Mouse (Mus musculus) layer of hippocampus, adult 2 months (tissue): ENCODE results near the gene Rbbp6. TPM values are rescaled to one million over a fixed set of nuclear protein-coding genes. Genes with fewer than 3 reads are reported as not detected.

Experiments used
- DNase-seq, 2 experiments: peaks; one replicate each; pipeline ENCODE4 v3.0.0; 2022; ENCODE audit warnings: low spot score in 2 of 2
- H3K27ac ChIP-seq: fragments of 200-600 bp; 2 replicates; pipeline ENCODE4 v1.8.1; 2022
- H3K4me3 ChIP-seq: fragments of 200-600 bp; 2 replicates; pipeline ENCODE4 v1.8.1; 2022; ENCODE audit warnings: mild to moderate bottlenecking
- CTCF ChIP-seq: fragments of 200-600 bp; conservative IDR thresholded peaks from 2 replicates; pipeline ENCODE4 v1.8.1; 2022; ENCODE audit warnings: antibody characterized with exemption, mild to moderate bottlenecking, moderate library complexity
- long read RNA-seq, 2 experiments: library from polyadenylated mRNA; stranded (forward); transcript quantifications; one replicate each; pipeline ENCODE4 v2.0.0; 2021; ENCODE audit warnings: borderline mapping rate in 2 of 2
- total RNA-seq, 2 experiments: library from RNA; stranded (reverse); gene quantifications; 2 replicates each; pipeline ENCODE4 v1.2.3; 2021

Rbbp6 gene
- 10 to 100 TPM; 70.9 to 78.7 TPM for total RNA-seq
- long read RNA-seq, experiment 1, full-length matches to known transcripts = 27 of 38 reads
- long read RNA-seq, experiment 1, partial matches to known transcripts = 3 of 38 reads
- long read RNA-seq, experiment 1, other reads (novel, unspliced or antisense) = 8 of 38 reads
- long read RNA-seq, experiment 2, full-length matches to known transcripts = 38 of 58 reads
- long read RNA-seq, experiment 2, partial matches to known transcripts = 2 of 58 reads
- long read RNA-seq, experiment 2, other reads (novel, unspliced or antisense) = 18 of 58 reads

- no peak within 1 kb of the TSS for H3K27ac ChIP-seq
- DNase-seq = no peak
- no peak for TF ChIP-seq CTCF
- H3K4me3 ChIP-seq = no peak within 1 kb of the TSS
Measured at GRCm38 (mm10) chr7:122965386-122965785, at the start of gene Rbbp6. Rbbp6 (plus strand) TSS chr7:122965686.

GRCm38 (mm10) chr7:122919728-122920582 lies 45.5 kb upstream of the Rbbp6 start:
- peak; percentile 87 for TF ChIP-seq CTCF
- H3K27ac ChIP-seq = no peak overlapping the region
- H3K4me3 ChIP-seq = no peak overlapping the region
- DNase-seq = peak; percentile 56 to 69

GRCm38 (mm10) chr7:122921537-122921936 lies 43.9 kb upstream of the Rbbp6 start:
- DNase-seq = no peak
- H3K4me3 ChIP-seq = no peak overlapping the region
- TF ChIP-seq CTCF = peak; percentile 56
- no peak overlapping the region for H3K27ac ChIP-seq

DNA sequence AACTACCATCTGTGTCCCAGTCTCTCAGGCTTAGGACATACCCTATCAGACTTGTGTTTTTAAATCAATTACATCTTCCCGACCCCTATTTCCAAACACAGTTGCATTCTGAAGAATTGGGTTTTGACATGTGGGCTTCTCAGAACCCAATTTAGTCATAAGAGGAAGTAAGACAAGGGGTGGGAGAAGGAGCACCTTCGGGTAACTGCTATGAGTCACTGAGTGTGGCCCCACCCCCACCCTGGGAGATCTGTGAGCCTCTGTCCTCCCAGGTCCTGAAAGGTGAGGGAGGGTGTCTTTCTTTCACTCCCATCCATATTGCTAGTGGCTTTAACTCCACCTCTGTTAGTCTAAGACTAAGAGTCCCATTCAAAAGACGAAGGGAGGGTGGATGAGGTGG lies 41.2 kb upstream of the Rbbp6 start:
- H3K27ac ChIP-seq = no peak overlapping the region
- TF ChIP-seq CTCF = no peak
- H3K4me3 ChIP-seq = no peak overlapping the region
- no peak for DNase-seq

DNA sequence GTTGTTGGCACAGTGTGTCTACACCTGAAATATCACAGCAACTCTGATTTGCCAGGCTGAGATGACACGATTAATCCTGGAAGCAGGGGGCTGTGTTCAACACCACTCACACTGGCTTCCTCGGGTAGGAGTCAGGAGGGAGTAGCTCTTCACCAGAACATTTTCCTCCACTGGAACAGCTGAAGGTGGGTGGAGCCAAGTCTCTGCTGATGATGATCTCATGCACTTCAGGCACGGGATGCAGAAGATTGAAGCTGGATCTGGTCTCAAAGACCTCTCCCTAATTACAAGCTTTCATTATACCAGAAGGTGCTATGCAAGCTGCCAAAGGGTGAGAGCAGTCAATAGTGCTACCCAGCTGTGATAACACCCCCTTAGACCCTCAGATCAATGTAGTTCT lies 35.0 kb upstream of the Rbbp6 start:
- no peak overlapping the region for H3K27ac ChIP-seq
- no peak for TF ChIP-seq CTCF
- no peak overlapping the region for H3K4me3 ChIP-seq
- DNase-seq = peak in 1 of 2 experiments; percentile 8

DNA sequence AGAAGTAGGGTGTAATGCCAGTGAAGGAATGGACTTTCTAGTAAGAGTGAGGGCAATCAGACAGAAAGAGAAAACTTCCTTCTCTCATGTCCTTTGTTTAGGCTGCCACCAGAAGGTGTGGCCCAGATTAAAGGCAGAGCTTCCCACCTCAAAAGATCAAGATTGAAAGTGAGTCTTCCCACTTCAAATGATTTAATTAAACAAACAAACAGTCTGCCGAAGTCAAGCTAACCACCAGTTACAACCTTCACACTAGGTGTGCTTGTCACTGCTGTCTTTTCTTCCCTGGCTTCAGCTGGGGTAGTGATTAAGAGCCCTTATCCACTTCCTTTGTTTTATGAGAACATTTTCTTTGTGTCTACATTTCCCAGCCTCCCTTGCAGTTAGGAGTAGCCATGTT lies 33.3 kb upstream of the Rbbp6 start:
- no peak for DNase-seq
- no peak overlapping the region for H3K4me3 ChIP-seq
- no peak overlapping the region for H3K27ac ChIP-seq
- TF ChIP-seq CTCF = no peak

DNA sequence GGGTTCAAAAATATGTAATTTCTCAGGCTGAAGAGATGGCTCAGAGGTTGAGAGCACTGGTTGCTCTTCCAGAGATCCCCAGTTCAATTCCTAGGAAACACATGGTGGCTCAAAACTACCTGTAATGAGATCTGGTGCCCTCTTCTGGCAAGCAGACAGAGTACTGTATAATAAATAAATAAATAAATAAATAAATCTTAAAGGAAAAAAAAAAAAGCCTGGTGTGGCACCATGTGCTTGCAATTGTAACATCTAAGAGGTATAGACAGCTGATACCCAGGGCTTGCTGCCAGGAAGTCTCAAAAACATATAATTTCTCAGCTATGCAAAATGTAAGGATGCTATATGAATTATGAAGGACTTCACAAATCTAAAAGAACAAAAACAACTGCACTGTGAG lies 28.9 kb upstream of the Rbbp6 start:
- Histone ChIP-seq H3K27ac (no peak overlapping the region), H3K4me3 (no peak overlapping the region)
- TF ChIP-seq CTCF = peak; percentile 47
- DNase-seq = no peak

DNA sequence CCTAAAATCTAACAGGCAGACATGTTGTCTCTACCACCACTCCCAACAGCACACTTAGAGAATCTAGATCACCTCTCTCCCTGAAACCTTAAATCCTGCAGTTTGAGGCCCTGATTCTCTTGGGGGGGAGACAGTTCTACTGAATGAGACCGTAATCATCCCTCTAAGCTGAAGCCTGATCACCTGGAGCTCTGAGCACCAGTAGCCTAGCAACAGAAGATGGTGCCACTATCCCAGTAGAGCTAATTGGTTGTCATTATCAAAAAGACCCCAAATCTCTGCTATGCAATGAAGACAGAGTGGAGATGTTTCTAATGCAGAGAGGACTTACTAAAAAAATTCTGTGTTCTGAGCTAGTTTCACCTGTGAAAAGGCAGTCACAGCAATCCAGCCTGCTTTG lies 27.3 kb upstream of the Rbbp6 start:
- H3K27ac ChIP-seq = no peak overlapping the region
- TF ChIP-seq CTCF = no peak
- no peak overlapping the region for H3K4me3 ChIP-seq
- no peak for DNase-seq

DNA sequence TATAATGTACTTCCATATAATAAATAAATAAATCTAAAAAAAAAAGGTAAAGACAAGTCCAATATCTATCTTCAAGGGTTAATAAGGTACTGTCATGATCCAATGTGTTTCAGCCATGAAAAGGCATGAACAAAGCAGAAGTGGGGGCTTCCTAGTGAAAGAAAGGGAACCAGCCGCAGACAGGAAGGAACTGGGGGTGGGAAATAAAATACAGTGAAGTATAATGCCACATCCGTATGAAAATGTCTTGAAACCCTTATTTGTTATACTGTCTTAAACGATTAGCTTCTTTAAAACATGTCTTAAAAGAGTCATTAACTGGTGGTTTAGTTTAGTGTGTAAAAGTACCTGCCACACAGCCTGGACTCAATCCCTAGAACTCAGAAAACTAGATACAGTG lies 26.3 kb upstream of the Rbbp6 start:
- no peak overlapping the region for H3K27ac ChIP-seq
- no peak for DNase-seq
- no peak overlapping the region for H3K4me3 ChIP-seq
- no peak for TF ChIP-seq CTCF

GRCm38 (mm10) chr7:122940371-122941075 lies 25.0 kb upstream of the Rbbp6 start:
- no peak for TF ChIP-seq CTCF
- H3K4me3 ChIP-seq = no peak overlapping the region
- no peak for DNase-seq
- no peak overlapping the region for H3K27ac ChIP-seq

DNA sequence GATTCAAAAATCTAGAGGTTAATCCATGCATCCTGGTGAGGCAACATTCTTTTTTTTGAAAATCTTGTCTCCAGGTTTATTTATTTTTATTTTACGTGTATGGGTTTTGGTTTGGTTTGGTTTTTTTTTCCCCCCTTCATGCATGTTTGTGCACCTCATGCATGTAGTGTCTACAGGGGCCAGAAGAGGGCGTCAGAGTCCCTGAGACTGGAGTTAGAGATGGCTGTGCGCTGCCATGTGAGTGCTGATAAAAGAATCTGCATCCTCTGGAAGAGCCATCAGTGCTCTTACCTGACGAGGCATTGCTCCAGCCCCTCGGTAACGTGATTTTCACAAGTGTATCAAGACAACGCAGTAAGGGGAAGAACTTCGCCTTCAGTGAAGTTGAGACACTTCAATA lies 23.4 kb upstream of the Rbbp6 start:
- TF ChIP-seq CTCF = peak; percentile 32
- no peak overlapping the region for H3K4me3 ChIP-seq
- H3K27ac ChIP-seq = no peak overlapping the region
- DNase-seq = no peak

DNA sequence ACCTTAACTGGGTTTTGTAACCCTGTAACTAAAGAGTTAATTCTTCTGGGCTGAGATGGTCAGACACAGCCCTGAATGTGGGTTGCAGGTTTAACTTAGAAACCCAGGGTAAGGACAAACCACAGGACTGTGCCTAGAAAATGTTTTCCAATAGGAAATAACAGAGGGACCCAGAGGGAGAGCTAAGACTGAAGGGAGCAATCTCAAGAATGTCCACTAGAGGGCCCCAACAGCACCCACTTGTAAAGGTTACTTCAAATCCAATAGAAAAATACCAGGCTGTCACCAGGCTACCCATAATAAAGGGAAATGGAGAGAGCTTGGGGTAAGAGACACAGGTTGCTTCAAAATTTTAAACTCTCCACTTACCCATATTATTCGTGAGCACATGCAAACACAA lies 20.3 kb upstream of the Rbbp6 start:
- no peak overlapping the region for H3K27ac ChIP-seq
- H3K4me3 ChIP-seq = no peak overlapping the region
- DNase-seq = peak; percentile 79 to 91
- TF ChIP-seq CTCF = peak; percentile 98

GRCm38 (mm10) chr7:122949268-122949667 lies 16.2 kb upstream of the Rbbp6 start:
- no peak overlapping the region for H3K4me3 ChIP-seq
- no peak for DNase-seq
- TF ChIP-seq CTCF = no peak
- no peak overlapping the region for H3K27ac ChIP-seq

DNA sequence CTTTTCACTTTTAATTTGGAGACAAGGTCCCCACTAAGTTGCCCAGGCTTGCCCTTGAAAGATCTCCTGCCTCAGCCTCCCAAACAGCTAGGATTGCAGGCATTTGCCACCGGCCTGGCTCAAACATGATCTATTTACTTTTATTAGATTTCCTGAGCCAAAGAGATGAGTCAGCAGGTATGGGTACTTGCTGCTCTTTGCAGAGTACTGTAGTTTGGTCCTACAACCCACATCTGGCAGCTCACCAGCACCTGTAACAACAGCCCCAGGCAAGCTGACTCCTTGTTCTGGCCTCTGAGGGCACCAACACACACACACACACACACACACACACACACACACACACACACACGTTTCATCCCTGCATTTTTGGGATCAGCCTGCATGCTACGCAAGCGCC lies 14.0 kb upstream of the Rbbp6 start:
- TF ChIP-seq CTCF = no peak
- H3K27ac ChIP-seq = no peak overlapping the region
- H3K4me3 ChIP-seq = no peak overlapping the region
- no peak for DNase-seq
